Mouse (Mus musculus) thymus, adult 2 months (tissue): Measurements from ENCODE around the gene Gm49416.

Experiments used
- CTCF ChIP-seq: fragments of 200-500 bp; IDR thresholded peaks from 2 replicates; pipeline ENCODE4 v1.5.1; 2012; ENCODE audit warnings: mild to moderate bottlenecking, control low read depth, low read length, moderate library complexity, borderline replicate concordance; ENCODE audit not compliant: control insufficient read depth, poor library complexity, insufficient read depth; ENCODE audit errors: extremely low read depth
- POLR2A ChIP-seq: fragments of 200-500 bp; IDR thresholded peaks from 2 replicates; pipeline ENCODE4 v1.6.1; 2012; ENCODE audit warnings: mild to moderate bottlenecking, low read length, control low read depth, moderate library complexity; ENCODE audit not compliant: control insufficient read depth, poor library complexity, insufficient read depth; ENCODE audit errors: extremely low read depth

DNA sequence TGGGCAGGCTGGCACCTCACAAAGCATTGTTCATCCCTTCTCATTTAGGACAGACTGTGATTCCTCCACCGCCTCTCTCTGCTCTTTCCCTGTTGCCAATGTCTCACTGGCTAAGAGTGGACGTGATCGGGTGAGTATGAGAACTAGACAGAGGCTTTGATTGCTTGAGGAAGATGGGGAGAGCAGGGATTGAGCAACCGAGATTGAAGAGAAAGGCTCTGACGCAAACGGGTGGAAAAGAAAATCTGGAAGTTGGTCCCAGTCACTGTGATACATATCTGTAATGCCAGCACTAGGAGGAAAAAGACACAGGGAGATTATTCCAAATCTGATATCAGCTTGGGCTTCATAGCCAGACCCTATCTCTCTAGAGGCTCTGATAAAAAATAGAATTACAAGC, 45.8 kb upstream of the Gm49416 start:
- TF ChIP-seq CTCF (no peak), POLR2A (no peak)
